Mouse (Mus musculus) hindbrain, embryonic 10.5 days (tissue): ENCODE results near the gene Srebf2. TPM values are rescaled to one million over a fixed set of nuclear protein-coding genes. Genes with fewer than 3 reads are reported as not detected.

Experiments used
- DNase-seq: peaks from one replicate; pipeline ENCODE4 v3.0.0-alpha.2; 2017; ENCODE audit warnings: low spot score
- H3K27ac ChIP-seq: fragments of 300-500 bp; sonication (generic); 2 replicates; pipeline ENCODE4 v1.5.1; 2016; ENCODE audit warnings: mild to moderate bottlenecking, moderate library complexity
- H3K27me3 ChIP-seq: fragments of 300-500 bp; sonication (generic); 2 replicates; pipeline ENCODE4 v1.6.1; 2016; ENCODE audit warnings: mild to moderate bottlenecking; ENCODE audit not compliant: poor library complexity, insufficient read depth, severe bottlenecking
- H3K36me3 ChIP-seq: fragments of 300-500 bp; sonication (generic); 2 replicates; pipeline ENCODE4 v1.6.1; 2016; ENCODE audit warnings: mild to moderate bottlenecking, moderate library complexity
- H3K4me1 ChIP-seq: fragments of 300-500 bp; sonication (generic); replicated peaks from 2 replicates; pipeline ENCODE4 v1.6.1; 2016; ENCODE audit warnings: mild to moderate bottlenecking
- H3K4me3 ChIP-seq: fragments of 300-500 bp; sonication (generic); 2 replicates; pipeline ENCODE4 v1.5.1; 2016; ENCODE audit warnings: mild to moderate bottlenecking, moderate library complexity
- H3K9me3 ChIP-seq: fragments of 300-500 bp; sonication (generic); 2 replicates; pipeline ENCODE4 v1.6.1; 2016; ENCODE audit warnings: mild to moderate bottlenecking, moderate library complexity
- WGBS: fragments of 180-500 bp; shearing (Covaris S2); methylation state at CpG from one replicate; pipeline ENCODE4 v1.1.7; 2016; 5-methylcytosine and 5-hydroxymethylcytosine counted together
- polyA plus RNA-seq: library from polyadenylated mRNA; unstranded; fragments of >200 nt; fragmentation: Nextera tagmentation; extraction: Ambion mirVana; gene quantifications from 2 replicates; pipeline ENCODE4 v1.2.1, GENCODE M21; 2016

Gene Srebf2
- polyA plus RNA-seq, 1 experiment from 2014 or later: 242 TPM

- no peak overlapping the region for H3K27ac ChIP-seq
Measured at GRCm38 (mm10) chr15:82188481-82189240, 41.7 kb downstream of the Srebf2 start.

GRCm38 (mm10) chr15:82192617-82193016, 45.6 kb downstream of the Srebf2 start:
- Histone ChIP-seq H3K9me3 (no peaks in the 10 kb centered on the region), H3K4me3 (no peak overlapping the region), H3K27me3 (no peaks in the 10 kb centered on the region), H3K4me1 (no peaks in the 10 kb centered on the region), H3K27ac (no peak overlapping the region), H3K36me3 (peaks cover 100% of the 10 kb centered on the region)
- 84% methylated on average over 8 of the region's 8 CpGs for WGBS
- no peak for DNase-seq

More at GRCm38 (mm10) chr15:82188481-82189240, 41.7 kb downstream of the Srebf2 start:
- DNase-seq: peak; percentile 43
- peaks cover 4% of the 10 kb centered on the region; the same call in 1 of the 2 replicates for H3K9me3 ChIP-seq
- peaks cover 100% of the 10 kb centered on the region for H3K36me3 ChIP-seq
- no peaks in the 10 kb centered on the region for H3K27me3 ChIP-seq
- WGBS: 97% methylated on average over 10 of the region's 10 CpGs
- H3K4me3 ChIP-seq: no peak overlapping the region
- H3K4me1 ChIP-seq: 0 out of 2 replicates have a peak, but pooled peaks cover 5% of the 10 kb centered on the region

GRCm38 (mm10) chr15:82196300-82196699, 49.3 kb downstream of the Srebf2 start:
- no peaks in the 10 kb centered on the region for H3K4me1 ChIP-seq
- no peak overlapping the region for H3K4me3 ChIP-seq
- no peaks in the 10 kb centered on the region for H3K27me3 ChIP-seq
- peaks cover 100% of the 10 kb centered on the region for H3K36me3 ChIP-seq
- 89% methylated on average over 12 of the region's 12 CpGs for WGBS
- H3K27ac ChIP-seq: no peak overlapping the region
- no peaks in the 10 kb centered on the region for H3K9me3 ChIP-seq
- DNase-seq: no peak

- peaks cover 100% of the 10 kb centered on the region for H3K36me3 ChIP-seq
- WGBS: 95% methylated on average over 10 of the region's 10 CpGs
- H3K27me3 ChIP-seq: no peaks in the 10 kb centered on the region
- H3K4me3 ChIP-seq: no peak overlapping the region
- no peak overlapping the region for H3K27ac ChIP-seq
- DNase-seq: no peak
- H3K9me3 ChIP-seq: no peaks in the 10 kb centered on the region
- no peaks in the 10 kb centered on the region for H3K4me1 ChIP-seq
Measured at GRCm38 (mm10) chr15:82197246-82197750, 50.3 kb downstream of the Srebf2 start.

GRCm38 (mm10) chr15:82197937-82198336, 51.0 kb downstream of the Srebf2 start:
- H3K36me3 ChIP-seq: peaks cover 100% of the 10 kb centered on the region
- 94% methylated on average over 11 of the region's 11 CpGs for WGBS
- no peak for DNase-seq

GRCm38 (mm10) chr15:82198342-82198741, 51.4 kb downstream of the Srebf2 start:
- peaks cover 4% of the 10 kb centered on the region for H3K4me1 ChIP-seq
- no peaks in the 10 kb centered on the region for H3K9me3 ChIP-seq
- peaks cover 100% of the 10 kb centered on the region for H3K36me3 ChIP-seq
- no peak overlapping the region for H3K27ac ChIP-seq
- 91% methylated on average over 7 of the region's 7 CpGs for WGBS
- DNase-seq: no peak
- no peak overlapping the region for H3K4me3 ChIP-seq
- H3K27me3 ChIP-seq: no peaks in the 10 kb centered on the region; the same call in 1 of the 2 replicates

More at GRCm38 (mm10) chr15:82197937-82198336, 51.0 kb downstream of the Srebf2 start:
- H3K9me3 ChIP-seq: no peaks in the 10 kb centered on the region
- H3K27ac ChIP-seq: no peak overlapping the region
- H3K27me3 ChIP-seq: no peaks in the 10 kb centered on the region
- no peak overlapping the region for H3K4me3 ChIP-seq
- no peaks in the 10 kb centered on the region for H3K4me1 ChIP-seq

GRCm38 (mm10) chr15:82199546-82199945, 52.6 kb downstream of the Srebf2 start:
- no peak overlapping the region for H3K27ac ChIP-seq
- H3K4me1 ChIP-seq: peaks cover 16% of the 10 kb centered on the region
- H3K36me3 ChIP-seq: peaks cover 100% of the 10 kb centered on the region
- no peak for DNase-seq
- peaks cover 3% of the 10 kb centered on the region for H3K27me3 ChIP-seq
- 92% methylated on average over 12 of the region's 12 CpGs for WGBS
- no peak overlapping the region for H3K4me3 ChIP-seq
- H3K9me3 ChIP-seq: no peaks in the 10 kb centered on the region

GRCm38 (mm10) chr15:82202086-82202485, 55.1 kb downstream of the Srebf2 start:
- H3K27ac ChIP-seq: no peak overlapping the region
- no peak for DNase-seq
- peaks cover 98% of the 10 kb centered on the region for H3K36me3 ChIP-seq
- H3K4me3 ChIP-seq: no peak overlapping the region
- H3K27me3 ChIP-seq: peaks cover 28% of the 10 kb centered on the region
- 93% methylated on average over 6 of the region's 6 CpGs for WGBS
- H3K9me3 ChIP-seq: no peaks in the 10 kb centered on the region
- peaks cover 40% of the 10 kb centered on the region for H3K4me1 ChIP-seq

GRCm38 (mm10) chr15:82203090-82203489, 56.1 kb downstream of the Srebf2 start:
- Histone ChIP-seq H3K27me3 (peaks cover 38% of the 10 kb centered on the region), H3K36me3 (peaks cover 88% of the 10 kb centered on the region), H3K9me3 (no peaks in the 10 kb centered on the region), H3K4me3 (no peak overlapping the region), H3K4me1 (peaks cover 49% of the 10 kb centered on the region), H3K27ac (no peak overlapping the region)
- no peak for DNase-seq
- WGBS: 95% methylated on average over 10 of the region's 10 CpGs

GRCm38 (mm10) chr15:82203611-82204351, 56.8 kb downstream of the Srebf2 start:
- peak overlapping the region; percentile 71 for H3K27ac ChIP-seq
- WGBS: 76% methylated on average over 20 of the region's 20 CpGs
- peaks cover 81% of the 10 kb centered on the region for H3K36me3 ChIP-seq

GRCm38 (mm10) chr15:82204680-82205371, 57.8 kb downstream of the Srebf2 start:
- peaks cover 56% of the 10 kb centered on the region for H3K27me3 ChIP-seq
- peaks cover 70% of the 10 kb centered on the region for H3K36me3 ChIP-seq
- no peak for DNase-seq

More at GRCm38 (mm10) chr15:82203611-82204351, 56.8 kb downstream of the Srebf2 start:
- peaks cover 49% of the 10 kb centered on the region for H3K4me1 ChIP-seq
- H3K9me3 ChIP-seq: no peaks in the 10 kb centered on the region
- DNase-seq: no peak
- no peak overlapping the region for H3K4me3 ChIP-seq
- peaks cover 45% of the 10 kb centered on the region for H3K27me3 ChIP-seq

GRCm38 (mm10) chr15:82206365-82207104, 59.6 kb downstream of the Srebf2 start:
- peaks cover 53% of the 10 kb centered on the region for H3K36me3 ChIP-seq
- peaks cover 61% of the 10 kb centered on the region for H3K4me1 ChIP-seq
- H3K9me3 ChIP-seq: no peaks in the 10 kb centered on the region
- no peak overlapping the region for H3K4me3 ChIP-seq
- peak; percentile 39 for DNase-seq
- H3K27me3 ChIP-seq: peaks cover 73% of the 10 kb centered on the region
- 60% methylated on average over 9 of the region's 9 CpGs for WGBS
- no peak overlapping the region; the same call in 1 of the 2 replicates for H3K27ac ChIP-seq

More at GRCm38 (mm10) chr15:82204680-82205371, 57.8 kb downstream of the Srebf2 start:
- H3K27ac ChIP-seq: peak overlapping the region; percentile 71
- no peaks in the 10 kb centered on the region for H3K9me3 ChIP-seq
- no peak overlapping the region for H3K4me3 ChIP-seq
- 65% methylated on average over 10 of the region's 10 CpGs for WGBS
- H3K4me1 ChIP-seq: peaks cover 49% of the 10 kb centered on the region
